ENCODE assay signal across 14 mouse cellular contexts in the genomic region with DNA sequence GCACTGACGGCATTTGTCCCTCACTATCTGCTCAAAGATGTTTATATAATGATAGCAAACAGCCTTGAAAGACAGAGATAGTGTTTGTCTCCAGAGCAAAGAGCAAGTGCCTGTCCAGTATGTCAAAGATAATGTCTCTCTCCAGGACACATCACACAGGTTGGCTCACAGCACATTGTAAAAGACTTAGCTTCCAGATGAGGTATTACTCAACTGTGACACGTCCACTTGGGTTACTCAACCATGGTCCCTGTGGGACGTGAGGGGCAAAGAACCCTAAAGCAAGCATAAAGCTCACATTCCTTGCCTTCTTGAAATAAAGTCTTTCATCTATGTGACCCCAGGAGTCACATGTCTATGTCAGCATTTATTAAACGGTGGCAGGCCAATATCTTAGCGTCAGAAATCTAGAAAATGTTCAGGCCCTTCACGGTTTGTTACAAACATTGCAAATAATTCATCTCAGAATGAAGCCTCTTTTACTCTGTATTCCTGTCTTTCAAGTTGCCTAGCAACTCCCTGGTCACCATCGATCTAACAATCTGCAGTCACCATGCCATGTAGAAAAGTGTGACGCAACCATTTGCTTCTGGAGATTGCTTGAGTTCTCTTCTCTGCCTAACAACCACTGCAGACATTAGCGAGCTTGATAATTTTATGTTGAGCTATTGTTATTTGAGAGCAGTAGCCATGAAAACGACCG. TPM values are rescaled to one million over a fixed set of nuclear protein-coding genes. Genes with fewer than 3 reads are reported as not detected.
DNase-seq lines count a peak whose midpoint lies in the region; ATAC-seq and TF ChIP-seq lines count a peak whose summit lies in the region.
"Had no signal": no experiment of that assay in that cellular context is flagged by ENCODE, and none has a peak within 500 bp of the region (broad histone marks: within the 10 kb centered on the region; RNA-seq: fewer than 3 reads in every experiment).

No protein-coding gene starts in this region.

- TF ChIP-seq CTCF in hindbrain, postnatal 0 days (IDR thresholded peaks at IDR 0.05; ENCODE audit: low read depth): no peak

- no peaks in the 10 kb centered on the region for H3K9me3 ChIP-seq in hindbrain, postnatal 0 days (ENCODE audit: low read length)
- H3K9me3 ChIP-seq in midbrain, embryonic 15.5 days: no peaks in the 10 kb centered on the region
- H3K9me3 ChIP-seq: neural tube, embryonic 13.5 days had no signal

- DNase-seq in layer of hippocampus, adult 9-11 months: peak; percentile 10
- DNase-seq in layer of hippocampus, adult 11-12 months (ENCODE audit: low spot score): no peak
- peak; percentile 25 for DNase-seq in brain, adult 2 months (ENCODE audit: low read depth, low spot score)
- peak; percentile 21 for DNase-seq in hindbrain, postnatal 0 days (ENCODE audit: low spot score)
- DNase-seq in frontal cortex, postnatal 10 days (ENCODE audit: low spot score in 2 of 2): no peak
- DNase-seq in MN1 (ENCODE audit: low spot score): no peak
- no peak for DNase-seq in lung, adult 18-20 months
- DNase-seq: cerebellum, adult 9-11 months; lung, postnatal 36 days had no signal

- no peak overlapping the region for H3K27ac ChIP-seq in hindbrain, postnatal 0 days
- H3K27ac ChIP-seq in midbrain, embryonic 15.5 days: no peak overlapping the region
- H3K27ac ChIP-seq: kidney, postnatal 0 days; liver, embryonic 14.5 days; neural tube, embryonic 13.5 days had no signal

- ATAC-seq in hindbrain, postnatal 0 days: 0 out of 2 replicates have a peak, but pooled peaks have one; percentile 38
- ATAC-seq in midbrain, embryonic 15.5 days (replicated peaks): 0 out of 2 replicates have a peak, but pooled peaks have one; percentile 21
- ATAC-seq: forebrain, embryonic 14.5 days had no signal

- H3K27me3 ChIP-seq in hindbrain, postnatal 0 days (ENCODE audit: insufficient read depth, low read length): no peaks in the 10 kb centered on the region
- H3K27me3 ChIP-seq in midbrain, embryonic 15.5 days (replicated peaks): no peaks in the 10 kb centered on the region
- H3K27me3 ChIP-seq: neural tube, embryonic 13.5 days had no signal

- H3K9ac ChIP-seq in hindbrain, postnatal 0 days (replicated peaks; ENCODE audit: low read length): no peak overlapping the region
- H3K9ac ChIP-seq in midbrain, embryonic 15.5 days: no peak overlapping the region
- H3K9ac ChIP-seq: liver, embryonic 14.5 days; neural tube, embryonic 13.5 days had no signal

- no peak overlapping the region for H3K4me3 ChIP-seq in hindbrain, postnatal 0 days (ENCODE audit: low read length)
- H3K4me3 ChIP-seq in midbrain, embryonic 15.5 days: no peak overlapping the region
- H3K4me3 ChIP-seq: neural tube, embryonic 13.5 days had no signal

- no peaks in the 10 kb centered on the region for H3K4me1 ChIP-seq in hindbrain, postnatal 0 days (ENCODE audit: insufficient read depth, low read length)
- peaks cover 4% of the 10 kb centered on the region; the same call in 1 of the 2 replicates for H3K4me1 ChIP-seq in midbrain, embryonic 15.5 days

- no peak overlapping the region for H3K4me2 ChIP-seq in hindbrain, postnatal 0 days (ENCODE audit: low read depth, low read length)
- H3K4me2 ChIP-seq in midbrain, embryonic 15.5 days: no peak overlapping the region
- H3K4me2 ChIP-seq: neural tube, embryonic 13.5 days had no signal

- WGBS in hindbrain, postnatal 0 days: 27% methylated on average over 11 of the region's 11 CpGs
- 36% methylated on average over 11 of the region's 11 CpGs for WGBS in midbrain, embryonic 15.5 days

- no peaks in the 10 kb centered on the region for H3K36me3 ChIP-seq in hindbrain, postnatal 0 days (ENCODE audit: insufficient read depth, low read length)
- no peaks in the 10 kb centered on the region for H3K36me3 ChIP-seq in midbrain, embryonic 15.5 days (replicated peaks)
- H3K36me3 ChIP-seq: neural tube, embryonic 13.5 days had no signal

RNA-seq across cellular contexts. Expression of gene Col1a2, which starts 45.4 kb away (rescaled TPM):
- 104 and 127 TPM in 2 replicates for total RNA-seq in hindbrain, postnatal 0 days (2014; rRNA removed)
- polyA plus RNA-seq in hindbrain, postnatal 0 days (2015; fragmentation: Nextera tagmentation; extraction: Ambion mirVana): 66.9 and 83.8 TPM in 2 replicates
- 89.0 and 101 TPM in 2 replicates for polyA plus RNA-seq in midbrain, embryonic 15.5 days (2015; fragmentation: Nextera tagmentation; extraction: Ambion mirVana)

RNA-seq across cellular contexts. Expression of gene Casd1, which starts 50.6 kb away (rescaled TPM):
- total RNA-seq in hindbrain, postnatal 0 days (2014; rRNA removed): 68.9 and 76.1 TPM in 2 replicates
- polyA plus RNA-seq in hindbrain, postnatal 0 days (2015; fragmentation: Nextera tagmentation; extraction: Ambion mirVana): 39.1 and 40.2 TPM in 2 replicates
- polyA plus RNA-seq in midbrain, embryonic 15.5 days (2015; fragmentation: Nextera tagmentation; extraction: Ambion mirVana): 46.0 and 47.5 TPM in 2 replicates

Comparison
In these comparisons a context has a peak if more than half of its experiments do, and no peak if none do; other contexts are left out.
1. DNase-seq: peak in layer of hippocampus, adult 9-11 months (single experiment), brain, adult 2 months (single experiment) and hindbrain, postnatal 0 days (single experiment); none in layer of hippocampus, adult 11-12 months (single experiment), frontal cortex, postnatal 10 days (0 of 2), MN1 (single experiment) and lung, adult 18-20 months (0 of 2).